Mouse (Mus musculus) hindbrain, embryonic 13.5 days (tissue): Measurements from ENCODE around the gene Hsd17b14. TPM values are rescaled to one million over a fixed set of nuclear protein-coding genes. Genes with fewer than 3 reads are reported as not detected.

Experiments used
- ATAC-seq: fragments of 200-750 bp; cut with Nextera tagmentation; 2 replicates; pipeline ENCODE4 v1.8.0; 2017; ENCODE audit warnings: moderate TSS enrichment; ENCODE audit not compliant: low FRiP score
- H3K27ac ChIP-seq: fragments of 300-500 bp; sonication (generic); 2 replicates; pipeline ENCODE4 v1.5.1; 2015; ENCODE audit warnings: inconsistent platforms, mild to moderate bottlenecking, moderate library complexity
- H3K27me3 ChIP-seq: fragments of 300-500 bp; sonication (generic); 2 replicates; pipeline ENCODE4 v1.6.1; 2015; ENCODE audit warnings: mild to moderate bottlenecking, inconsistent platforms
- H3K36me3 ChIP-seq: fragments of 300-500 bp; sonication (generic); 2 replicates; pipeline ENCODE4 v1.6.1; 2015; ENCODE audit warnings: mild to moderate bottlenecking, inconsistent platforms
- H3K4me1 ChIP-seq: fragments of 300-500 bp; sonication (generic); replicated peaks from 2 replicates; pipeline ENCODE4 v1.6.1; 2015; ENCODE audit warnings: inconsistent platforms
- H3K4me2 ChIP-seq: fragments of 300-500 bp; sonication (generic); 2 replicates; pipeline ENCODE4 v1.6.1; 2015; ENCODE audit warnings: inconsistent platforms, mild to moderate bottlenecking, moderate library complexity
- H3K4me3 ChIP-seq: fragments of 300-500 bp; sonication (generic); 2 replicates; pipeline ENCODE4 v1.5.1; 2015; ENCODE audit warnings: mild to moderate bottlenecking, inconsistent platforms
- H3K9ac ChIP-seq: fragments of 300-500 bp; sonication (generic); 2 replicates; pipeline ENCODE4 v1.6.1; 2015; ENCODE audit warnings: mild to moderate bottlenecking, inconsistent platforms
- H3K9me3 ChIP-seq: fragments of 300-500 bp; sonication (generic); 2 replicates; pipeline ENCODE4 v1.6.1; 2016; ENCODE audit warnings: inconsistent platforms
- WGBS: fragments of 180-500 bp; shearing (Covaris S2); methylation state at CpG from one replicate; pipeline ENCODE4 v1.1.7; 2015; 5-methylcytosine and 5-hydroxymethylcytosine counted together
- polyA plus RNA-seq: library from polyadenylated mRNA; unstranded; fragments of >200 nt; fragmentation: Nextera tagmentation; extraction: Ambion mirVana; gene quantifications from 2 replicates; pipeline ENCODE4 v1.2.1, GENCODE M21; 2015

Gene Hsd17b14
- polyA plus RNA-seq, 1 experiment from 2014 or later, result 0.45 TPM

DNA sequence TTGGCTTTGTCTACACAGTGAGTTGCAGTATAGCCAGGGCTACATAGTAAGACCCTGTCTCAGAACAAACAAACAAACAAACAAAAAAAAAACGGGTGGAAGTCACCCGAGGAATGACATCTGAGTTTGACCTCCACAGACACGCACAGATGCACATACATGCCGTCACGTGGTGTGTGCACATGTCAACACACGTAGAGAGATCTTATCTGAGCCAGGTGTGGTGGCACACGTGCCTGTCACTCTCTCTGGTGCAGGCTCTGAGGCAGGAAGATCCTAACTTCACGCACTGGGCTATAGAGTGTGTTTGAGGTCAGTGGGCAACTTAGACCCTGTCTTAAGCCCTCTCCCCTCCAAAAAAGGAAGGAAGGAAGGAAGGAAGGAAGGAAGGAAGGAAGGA lies 19.3 kb downstream of the Hsd17b14 start:
- H3K4me1 ChIP-seq, result peaks cover 14% of the 10 kb centered on the region
- no peaks in the 10 kb centered on the region for H3K9me3 ChIP-seq
- ATAC-seq, result no peak
- WGBS, result 86% methylated on average over 8 of the region's 8 CpGs
- no peak overlapping the region for H3K9ac ChIP-seq
- no peak overlapping the region for H3K4me3 ChIP-seq
- H3K27me3 ChIP-seq, result no peaks in the 10 kb centered on the region
- no peak overlapping the region for H3K27ac ChIP-seq
- no peak overlapping the region for H3K4me2 ChIP-seq
- H3K36me3 ChIP-seq, result peaks cover 14% of the 10 kb centered on the region

DNA sequence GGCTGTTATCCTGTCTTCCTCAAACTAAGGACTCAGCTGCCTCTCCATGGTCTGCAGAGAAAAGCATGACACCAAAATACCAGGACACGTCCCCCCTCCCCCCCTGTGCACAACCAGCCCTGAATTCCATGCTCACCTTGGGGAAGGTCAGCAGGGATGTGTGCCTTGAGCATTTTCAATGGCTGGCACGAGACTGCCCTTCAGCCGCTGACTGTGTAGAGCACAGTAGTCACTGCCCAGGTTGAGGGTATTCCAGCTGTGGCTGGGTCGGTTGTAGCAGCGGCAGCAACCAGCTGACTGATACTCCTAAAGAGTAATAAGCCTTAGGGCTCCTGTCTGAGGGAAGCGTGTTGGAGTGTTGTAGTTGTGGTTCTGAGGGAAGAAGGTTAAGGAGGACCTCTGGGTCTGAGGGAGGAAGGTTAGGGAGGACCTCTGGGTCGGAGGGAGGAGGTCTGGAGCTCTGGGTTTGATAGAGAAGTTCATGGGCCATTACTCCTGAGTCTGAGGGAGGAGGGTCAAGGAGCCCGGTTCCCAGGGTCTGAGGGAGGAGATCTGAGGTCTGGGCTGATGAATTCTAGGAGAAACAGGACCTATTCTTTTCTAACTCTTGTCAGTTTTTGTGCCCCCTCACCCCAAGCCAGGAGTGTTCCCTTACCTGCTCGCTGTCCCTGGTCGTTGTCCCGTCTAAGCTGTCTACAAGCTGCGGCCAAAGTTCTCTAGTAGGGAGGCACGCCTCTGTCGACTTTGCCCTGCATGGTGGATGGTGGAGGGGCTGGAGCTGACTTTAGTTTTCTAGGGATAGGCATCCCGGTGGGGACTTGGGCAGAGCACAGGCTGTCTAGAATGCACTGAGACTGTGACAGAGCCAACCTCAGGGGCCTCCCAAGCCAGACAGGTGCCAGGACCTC lies 20.0 kb downstream of the Hsd17b14 start:
- no peaks in the 10 kb centered on the region for H3K9me3 ChIP-seq
- ATAC-seq, result no peak
- 90% methylated on average over 15 of the region's 15 CpGs for WGBS

DNA sequence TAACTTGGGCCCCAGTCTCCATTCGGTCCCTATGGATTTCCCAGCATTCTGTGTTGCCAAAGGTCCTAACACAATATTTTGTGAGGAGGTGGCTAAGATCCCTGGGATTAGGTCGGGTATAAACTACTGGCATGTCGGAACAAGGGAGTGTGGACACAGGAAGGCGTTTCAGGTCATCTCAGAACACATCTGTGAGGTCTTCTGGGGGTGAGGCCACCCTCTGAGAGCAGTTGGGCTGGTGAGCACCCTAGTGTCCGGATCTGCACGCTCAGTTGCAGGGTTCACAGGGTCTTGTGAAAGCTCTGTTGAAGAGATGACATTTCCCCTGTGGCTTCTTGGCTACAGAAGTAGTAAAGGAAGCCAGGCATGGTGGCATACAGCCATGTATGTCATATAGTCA lies 31.2 kb downstream of the Hsd17b14 start:
- Histone ChIP-seq H3K9ac (no peak overlapping the region), H3K27ac (no peak overlapping the region), H3K27me3 (no peaks in the 10 kb centered on the region), H3K9me3 (no peaks in the 10 kb centered on the region), H3K4me1 (peaks cover 4% of the 10 kb centered on the region), H3K4me3 (no peak overlapping the region), H3K4me2 (no peak overlapping the region), H3K36me3 (peaks cover 32% of the 10 kb centered on the region)
- ATAC-seq, result no peak
- 92% methylated on average over 6 of the region's 6 CpGs for WGBS

More for the DNA sequence above, 20.0 kb downstream of the Hsd17b14 start:
- Histone ChIP-seq H3K4me2 (no peak overlapping the region), H3K4me1 (peaks cover 14% of the 10 kb centered on the region), H3K9ac (peak overlapping the region; percentile 53; the same call in 1 of the 2 replicates), H3K27me3 (no peaks in the 10 kb centered on the region), H3K36me3 (peaks cover 14% of the 10 kb centered on the region), H3K27ac (no peak overlapping the region), H3K4me3 (no peak overlapping the region)

DNA sequence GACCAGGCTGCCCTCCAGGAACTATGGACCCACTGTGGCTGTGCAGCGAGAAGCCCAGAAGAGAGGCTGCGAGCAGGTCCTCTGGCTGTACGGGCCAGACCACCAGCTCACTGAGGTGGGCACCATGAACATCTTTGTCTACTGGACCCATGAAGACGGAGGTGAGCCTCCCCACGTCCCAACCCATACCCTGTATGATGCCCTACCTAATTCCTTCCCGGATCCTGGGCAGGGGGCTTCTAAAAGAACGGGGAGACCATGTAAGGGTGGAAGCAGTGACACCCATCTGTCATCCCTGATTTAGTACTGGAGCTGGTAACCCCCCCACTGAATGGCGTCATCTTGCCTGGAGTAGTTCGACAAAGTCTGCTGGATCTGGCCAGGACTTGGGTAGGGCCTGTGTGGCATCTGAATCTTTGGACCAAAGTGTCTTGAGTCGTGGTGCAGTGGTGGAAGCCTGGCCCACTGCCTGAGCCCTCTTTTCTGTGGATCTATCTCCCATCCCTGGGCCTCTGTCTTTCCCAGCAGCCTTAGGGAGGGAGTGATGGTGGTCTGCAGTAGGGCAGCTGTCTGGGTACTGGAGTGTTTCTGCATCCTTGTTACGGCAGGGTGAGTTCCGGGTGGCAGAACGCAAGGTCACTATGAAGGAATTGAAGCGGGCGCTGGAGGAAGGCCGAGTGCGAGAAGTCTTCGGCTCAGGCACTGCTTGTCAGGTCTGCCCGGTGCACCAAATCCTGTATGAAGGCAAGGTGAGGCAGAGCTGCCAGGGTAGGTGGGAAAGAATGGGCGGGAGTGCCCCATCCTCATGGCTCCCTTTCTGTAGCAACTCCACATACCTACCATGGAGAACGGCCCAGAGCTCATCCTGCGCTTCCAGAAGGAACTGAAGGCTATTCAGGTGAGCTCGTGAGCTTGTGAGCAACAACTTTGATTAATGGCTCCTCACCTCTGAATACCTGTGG lies 33.2 kb downstream of the Hsd17b14 start:
- Histone ChIP-seq H3K27ac (no peak overlapping the region), H3K4me2 (no peak overlapping the region)

DNA sequence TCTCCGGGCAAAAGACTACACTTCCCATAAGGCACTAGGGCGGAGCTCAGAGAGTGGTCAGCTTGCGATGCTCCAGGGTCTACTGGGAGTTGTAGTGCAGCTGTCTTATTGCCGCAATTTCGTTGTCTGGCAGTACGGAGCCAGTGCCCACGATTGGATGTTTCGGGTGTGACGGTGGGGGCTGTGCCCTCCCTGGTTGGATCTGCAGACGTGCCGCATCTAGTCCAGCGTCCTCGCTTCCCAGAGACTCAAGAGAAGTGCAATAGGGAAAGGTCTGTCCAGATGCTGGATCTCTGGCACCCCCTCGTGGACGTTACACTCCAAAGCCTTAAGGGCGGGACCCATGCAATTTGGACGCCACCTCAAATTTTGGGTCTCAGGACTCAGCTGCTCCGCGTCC lies 34.5 kb downstream of the Hsd17b14 start:
- Histone ChIP-seq H3K9me3 (no peaks in the 10 kb centered on the region), H3K27ac (peak overlapping the region; percentile 79), H3K9ac (peak overlapping the region; percentile 66; the same call in 1 of the 2 replicates), H3K36me3 (peaks cover 19% of the 10 kb centered on the region), H3K4me2 (peak overlapping the region; percentile 60), H3K4me3 (peak overlapping the region; percentile 38), H3K4me1 (peaks cover 4% of the 10 kb centered on the region), H3K27me3 (no peaks in the 10 kb centered on the region)
- WGBS, result 5% methylated on average over 19 of the region's 19 CpGs
- peak; percentile 98 for ATAC-seq

More for the DNA sequence above, 33.2 kb downstream of the Hsd17b14 start:
- Histone ChIP-seq H3K9ac (0 out of 2 replicates have a peak overlapping the region, but pooled peaks have one; percentile 24), H3K4me1 (peaks cover 4% of the 10 kb centered on the region), H3K36me3 (peaks cover 22% of the 10 kb centered on the region), H3K4me3 (no peak overlapping the region), H3K9me3 (no peaks in the 10 kb centered on the region), H3K27me3 (no peaks in the 10 kb centered on the region)
- WGBS, result 96% methylated on average over 23 of the region's 23 CpGs
- no peak for ATAC-seq

DNA sequence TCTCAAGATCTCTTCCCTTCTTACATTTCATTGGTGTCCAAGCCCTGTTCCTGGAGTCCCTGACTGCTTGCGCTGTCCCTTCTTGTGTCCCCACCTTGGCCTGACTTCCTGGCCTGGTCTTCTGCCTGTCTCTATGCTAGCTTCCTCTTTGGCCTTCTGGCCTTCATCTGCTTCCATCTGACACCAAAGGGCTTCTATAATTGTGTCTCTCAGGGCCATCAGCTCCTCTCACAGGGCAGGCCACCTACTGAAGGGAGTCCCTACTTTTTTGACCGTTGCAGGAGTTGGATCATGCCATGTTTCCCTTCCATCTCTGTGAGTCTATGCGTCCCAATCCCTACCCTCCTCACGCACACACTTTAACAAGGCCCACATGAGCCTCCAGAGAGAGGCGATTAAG lies 35.2 kb downstream of the Hsd17b14 start:
- 0 out of 2 replicates have a peak overlapping the region, but pooled peaks have one; percentile 58 for H3K27ac ChIP-seq
- H3K27me3 ChIP-seq, result no peaks in the 10 kb centered on the region
- peaks cover 14% of the 10 kb centered on the region for H3K36me3 ChIP-seq
- H3K4me2 ChIP-seq, result no peak overlapping the region
- no peaks in the 10 kb centered on the region for H3K9me3 ChIP-seq
- H3K4me3 ChIP-seq, result no peak overlapping the region
- H3K4me1 ChIP-seq, result peaks cover 4% of the 10 kb centered on the region
- 95% methylated on average over 5 of the region's 5 CpGs for WGBS
- no peak overlapping the region for H3K9ac ChIP-seq
- no peak for ATAC-seq

DNA sequence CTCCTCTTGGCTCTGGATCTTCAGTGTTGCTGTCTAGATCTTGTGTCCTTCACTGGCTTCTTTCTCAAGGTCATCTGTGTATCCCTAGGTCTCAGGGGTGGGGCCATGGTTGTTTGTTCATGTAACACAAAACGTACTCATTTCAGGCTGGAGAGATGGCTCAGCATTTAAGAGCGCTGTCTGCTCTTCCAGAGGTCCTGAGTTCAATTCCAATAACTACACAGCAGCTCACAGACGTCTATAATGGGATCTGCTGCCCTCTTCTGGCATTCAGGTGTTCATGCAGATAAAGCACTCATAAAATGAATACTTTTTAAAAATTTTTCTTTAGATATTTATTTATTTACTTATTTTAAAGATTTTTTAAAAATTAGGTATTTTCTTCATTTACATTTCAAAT lies 36.2 kb downstream of the Hsd17b14 start:
- WGBS, result 69% methylated on average over 3 of the region's 3 CpGs
- Histone ChIP-seq H3K4me2 (no peak overlapping the region), H3K9ac (no peak overlapping the region), H3K9me3 (no peaks in the 10 kb centered on the region), H3K36me3 (peaks cover 4% of the 10 kb centered on the region), H3K27me3 (no peaks in the 10 kb centered on the region), H3K27ac (no peak overlapping the region), H3K4me3 (no peak overlapping the region), H3K4me1 (peaks cover 4% of the 10 kb centered on the region)
- no peak for ATAC-seq

DNA sequence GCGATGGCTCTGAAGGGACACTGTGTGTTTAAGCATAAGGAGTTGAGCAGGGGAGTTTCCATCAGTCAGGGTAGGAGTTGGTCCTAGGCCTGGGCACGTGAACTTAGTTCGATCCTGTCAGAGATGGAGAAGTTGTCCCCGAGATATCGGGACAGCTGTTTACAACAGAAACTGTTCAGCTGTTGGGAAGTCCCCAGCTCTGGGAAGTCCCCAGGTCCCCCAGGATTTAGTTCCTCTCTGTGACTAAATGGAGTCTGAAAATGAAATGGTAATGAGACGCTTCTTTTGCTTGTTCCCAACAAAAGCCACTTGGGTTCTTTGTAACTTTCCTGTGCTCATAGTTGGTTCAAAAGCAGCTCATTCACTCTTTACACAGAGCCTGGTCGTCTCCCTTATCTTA lies 37.2 kb downstream of the Hsd17b14 start:
- Histone ChIP-seq H3K4me3 (no peak overlapping the region), H3K9ac (no peak overlapping the region), H3K4me1 (peaks cover 4% of the 10 kb centered on the region), H3K27ac (no peak overlapping the region), H3K27me3 (no peaks in the 10 kb centered on the region), H3K4me2 (no peak overlapping the region), H3K36me3 (no peaks in the 10 kb centered on the region; the same call in 1 of the 2 replicates), H3K9me3 (no peaks in the 10 kb centered on the region)
- ATAC-seq, result no peak
- 73% methylated on average over 7 of the region's 7 CpGs for WGBS

DNA sequence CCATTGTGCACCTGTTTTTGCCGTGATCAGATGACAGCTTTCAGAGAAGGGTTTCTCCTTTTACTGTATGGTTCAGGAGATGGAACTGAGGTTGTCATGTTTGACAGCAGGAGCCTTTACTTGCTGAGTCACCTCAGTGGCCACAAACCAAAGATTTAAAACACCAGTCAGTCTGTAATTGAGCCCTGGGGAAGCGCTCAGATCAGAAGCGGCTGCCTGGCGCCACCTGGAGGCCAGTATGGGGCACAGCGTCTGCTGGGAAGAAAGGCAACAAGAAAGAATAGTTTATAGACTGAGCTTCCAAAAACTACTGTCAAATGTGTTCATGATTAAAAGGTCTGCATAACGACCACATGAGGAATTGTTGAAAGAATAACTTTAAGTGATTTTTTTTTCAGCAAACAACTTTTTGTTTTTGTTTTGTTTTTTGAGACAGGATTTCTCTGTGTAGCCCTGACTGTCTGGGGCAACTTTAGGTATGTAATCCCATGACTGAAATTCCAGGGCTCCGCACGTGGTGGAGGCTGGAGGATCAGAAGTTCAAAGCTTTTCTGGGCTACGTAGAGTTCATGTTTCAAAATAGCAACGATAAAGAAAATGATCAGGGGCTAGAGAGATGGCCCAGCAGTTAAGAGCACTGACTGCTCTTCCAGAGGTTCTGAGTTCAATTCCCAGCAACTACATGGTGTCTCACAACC lies 38.6 kb downstream of the Hsd17b14 start:
- no peak overlapping the region for H3K9ac ChIP-seq
- H3K4me3 ChIP-seq, result no peak overlapping the region
- no peak overlapping the region for H3K27ac ChIP-seq
- ATAC-seq, result no peak
- no peaks in the 10 kb centered on the region for H3K36me3 ChIP-seq
- H3K4me2 ChIP-seq, result no peak overlapping the region
- WGBS, result 25% methylated on average over 10 of the region's 10 CpGs
- peaks cover 4% of the 10 kb centered on the region for H3K4me1 ChIP-seq
- no peaks in the 10 kb centered on the region for H3K9me3 ChIP-seq
- H3K27me3 ChIP-seq, result no peaks in the 10 kb centered on the region

DNA sequence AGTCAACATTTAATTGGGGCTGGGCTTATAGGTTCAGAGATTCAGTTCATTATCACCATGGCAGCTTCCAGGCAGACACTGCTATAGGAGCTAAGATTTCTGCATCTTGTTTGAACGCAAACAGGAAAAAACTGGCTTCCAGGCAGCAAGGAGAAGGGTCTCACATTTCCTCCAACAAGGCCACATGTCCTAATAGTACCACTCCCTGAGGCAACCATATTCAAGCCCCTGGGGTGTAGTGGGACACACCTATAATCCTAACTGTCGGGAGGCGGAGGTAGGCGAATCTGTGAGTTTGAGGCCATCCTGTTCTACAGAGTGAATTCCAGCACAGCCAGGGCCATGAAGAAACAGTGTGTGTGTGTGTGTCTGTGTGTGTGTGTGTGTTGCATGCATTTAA lies 40.5 kb downstream of the Hsd17b14 start:
- H3K27ac ChIP-seq, result no peak overlapping the region

DNA sequence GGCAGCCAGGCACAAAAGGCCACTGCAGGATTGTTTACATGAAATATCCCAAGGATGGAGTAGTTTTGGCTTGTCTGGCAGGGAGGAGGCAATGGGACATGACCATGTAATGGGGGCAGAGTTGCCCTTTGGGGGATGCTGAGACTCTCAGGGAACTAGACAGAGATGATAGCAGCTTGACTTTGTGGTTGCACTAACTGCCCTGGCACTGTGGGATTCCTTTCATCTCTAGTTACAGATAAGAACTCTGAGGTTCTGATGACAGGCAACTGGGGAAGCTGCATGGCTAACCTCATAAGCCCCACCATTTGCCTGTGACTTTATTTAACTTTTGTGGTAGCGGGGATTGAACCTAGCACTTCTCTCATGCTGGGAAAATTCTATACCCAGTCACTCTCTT lies 41.4 kb downstream of the Hsd17b14 start:
- H3K27me3 ChIP-seq, result no peaks in the 10 kb centered on the region
- H3K4me1 ChIP-seq, result 0 out of 2 replicates have a peak, but pooled peaks cover 3% of the 10 kb centered on the region
- H3K9ac ChIP-seq, result no peak overlapping the region
- H3K36me3 ChIP-seq, result no peaks in the 10 kb centered on the region
- no peaks in the 10 kb centered on the region for H3K9me3 ChIP-seq
- H3K27ac ChIP-seq, result no peak overlapping the region
- no peak overlapping the region for H3K4me3 ChIP-seq
- 71% methylated on average over 1 of the region's 1 CpGs for WGBS
- no peak overlapping the region for H3K4me2 ChIP-seq
- ATAC-seq, result no peak

More for the DNA sequence above, 40.5 kb downstream of the Hsd17b14 start:
- Histone ChIP-seq H3K4me2 (no peak overlapping the region), H3K27me3 (no peaks in the 10 kb centered on the region), H3K36me3 (no peaks in the 10 kb centered on the region), H3K4me3 (no peak overlapping the region), H3K4me1 (0 out of 2 replicates have a peak, but pooled peaks cover 3% of the 10 kb centered on the region), H3K9ac (no peak overlapping the region), H3K9me3 (no peaks in the 10 kb centered on the region)
- no peak for ATAC-seq
- 83% methylated on average over 4 of the region's 4 CpGs for WGBS
